Mouse (Mus musculus): ENCODE results near the gene Il18bp. TPM values are rescaled to one million over a fixed set of nuclear protein-coding genes. Genes with fewer than 3 reads are reported as not detected.

Gene Il18bp
- total and polyA plus RNA-seq, 3 experiments, result 1.0 to 1.8 TPM; not detected in 1

GRCm38 (mm10) chr7:102019362-102019761, 872 bp upstream of the Il18bp start:
- H3K4me1 ChIP-seq (ENCODE audit: control insufficient read depth in 1 of 2, insufficient read depth in 2 of 2, low read length in 2 of 2), result no peaks in the 10 kb centered on the region
- no peaks in the 10 kb centered on the region for H3K9me3 ChIP-seq (replicated peaks; ENCODE audit: insufficient read depth, low read length)
- no peak overlapping the region for H3K27ac ChIP-seq (ENCODE audit: control insufficient read depth, low read depth, low read length)
- H3K79me2 ChIP-seq (ENCODE audit: control insufficient read depth, insufficient read depth, low read length, poor library complexity), result no peaks in the 10 kb centered on the region
- H3K27me3 ChIP-seq (ENCODE audit: control insufficient read depth in 1 of 2, insufficient read depth in 2 of 2, low read length in 2 of 2), result no peaks in the 10 kb centered on the region
- TF ChIP-seq UBTF (IDR thresholded peaks at IDR 0.05; ENCODE audit: borderline replicate concordance, insufficient read depth, low read depth, low read length) (no peak), KAT2A (conservative IDR thresholded peaks at IDR 0.05; ENCODE audit: low read depth, low read length) (no peak), NELFE (IDR thresholded peaks at IDR 0.05; ENCODE audit: low read depth, low read length) (no peak), EP300 (IDR thresholded peaks at IDR 0.05; ENCODE audit: low read depth in 1 of 2, low read length in 2 of 2) (no peak), USF2 (IDR thresholded peaks at IDR 0.05; ENCODE audit: borderline replicate concordance in 1 of 2, insufficient read depth in 1 of 2, low read depth in 1 of 2, low read length in 2 of 2) (no peak), HCFC1 (IDR thresholded peaks at IDR 0.05; ENCODE audit: low read depth, low read length) (no peak), GATA1 (IDR thresholded peaks at IDR 0.05; ENCODE audit: low read depth, low read length) (no peak), ZC3H11A (IDR thresholded peaks at IDR 0.05; ENCODE audit: low read depth, low read length) (no peak), MYC (IDR thresholded peaks at IDR 0.05; ENCODE audit: low read depth, low read length) (no peak), ZKSCAN1 (IDR thresholded peaks at IDR 0.05; ENCODE audit: low read depth, low read length) (no peak), MAX (IDR thresholded peaks at IDR 0.05; ENCODE audit: low read length) (no peak), MXI1 (IDR thresholded peaks at IDR 0.05; ENCODE audit: low read depth, low read length) (no peak), MEF2A (IDR thresholded peaks at IDR 0.05; ENCODE audit: extremely low read depth, insufficient replicate concordance, low read depth, low read length, poor library complexity, severe bottlenecking) (no peak), BHLHE40 (IDR thresholded peaks at IDR 0.05; ENCODE audit: borderline replicate concordance, low read depth, low read length) (no peak), CHD2 (IDR thresholded peaks at IDR 0.05; ENCODE audit: low read length) (no peak), SMC3 (IDR thresholded peaks at IDR 0.05; ENCODE audit: low read depth, low read length) (no peak), CHD1 (IDR thresholded peaks at IDR 0.05; ENCODE audit: low read depth, low read length) (no peak), GABPA (IDR thresholded peaks at IDR 0.05; ENCODE audit: low read depth, low read length) (no peak), RAD21 (IDR thresholded peaks at IDR 0.05; ENCODE audit: low read depth, low read length) (no peak)
- H3K9ac ChIP-seq (ENCODE audit: control insufficient read depth, low read depth, low read length, poor library complexity, severe bottlenecking), result no peak overlapping the region
- DNase-seq (ENCODE audit: low read depth, low spot score), result no peak
- peaks cover 0 to 3% of the 10 kb centered on the region in 2 experiments; a peak in 2 of 4 replicates for H3K36me3 ChIP-seq (ENCODE audit: control insufficient read depth in 1 of 2, insufficient read depth in 2 of 2, low read length in 2 of 2)
- no peak overlapping the region for H3K4me3 ChIP-seq (ENCODE audit: control insufficient read depth in 1 of 2, insufficient read depth in 1 of 2, low read depth in 2 of 2, low read length in 2 of 2)

- Histone ChIP-seq H3K9me3 (replicated peaks; ENCODE audit: insufficient read depth, low read length) (no peaks in the 10 kb centered on the region), H3K27me3 (ENCODE audit: control insufficient read depth in 1 of 2, insufficient read depth in 2 of 2, low read length in 2 of 2) (no peaks in the 10 kb centered on the region), H3K9ac (ENCODE audit: control insufficient read depth, low read depth, low read length, poor library complexity, severe bottlenecking) (no peak overlapping the region), H3K36me3 (ENCODE audit: control insufficient read depth in 1 of 2, insufficient read depth in 2 of 2, low read length in 2 of 2) (peaks cover 0 to 4% of the 10 kb centered on the region in 2 experiments; a peak in 2 of 4 replicates), H3K4me1 (ENCODE audit: control insufficient read depth in 1 of 2, insufficient read depth in 2 of 2, low read length in 2 of 2) (no peaks in the 10 kb centered on the region), H3K79me2 (ENCODE audit: control insufficient read depth, insufficient read depth, low read length, poor library complexity) (no peaks in the 10 kb centered on the region), H3K4me3 (ENCODE audit: control insufficient read depth in 1 of 2, insufficient read depth in 1 of 2, low read depth in 2 of 2, low read length in 2 of 2) (no peak overlapping the region), H3K27ac (ENCODE audit: control insufficient read depth, low read depth, low read length) (no peak overlapping the region)
- TF ChIP-seq MYC (IDR thresholded peaks at IDR 0.05; ENCODE audit: low read depth, low read length), result no peak
- no peak for TF ChIP-seq ZKSCAN1 (IDR thresholded peaks at IDR 0.05; ENCODE audit: low read depth, low read length)
- no peak for TF ChIP-seq POLR2AphosphoS2 (IDR thresholded peaks at IDR 0.05; ENCODE audit: low read length)
- TF ChIP-seq MAX (IDR thresholded peaks at IDR 0.05; ENCODE audit: low read length), result no peak
- TF ChIP-seq TBP (IDR thresholded peaks at IDR 0.05; ENCODE audit: low read depth, low read length), result no peak
- TF ChIP-seq RCOR1 (IDR thresholded peaks at IDR 0.05; ENCODE audit: low read depth, low read length), result no peak
- DNase-seq (ENCODE audit: low read depth, low spot score), result no peak
Observed at GRCm38 (mm10) chr7:102018034-102018433, 456 bp downstream of the Il18bp start.
